Mouse (Mus musculus) kidney, adult 18-20 months (tissue): ENCODE results near the gene Ric8b.

Experiments
- DNase-seq: peaks from one replicate; pipeline ENCODE4 v3.0.0; 2021

The Ric8b gene

GRCm38 (mm10) chr10:84916810-84917730 is at the start of gene Ric8b:
Gene Ric8b (plus strand): TSS chr10:84917616.
- peak; percentile 99 for DNase-seq

- no peak for DNase-seq
These were observed 46.1 kb upstream of the Ric8b start for GRCm38 (mm10) chr10:84871285-84871684.

GRCm38 (mm10) chr10:84871921-84872320 is 45.5 kb upstream of the Ric8b start:
- no peak for DNase-seq

- no peak for DNase-seq
These were observed 37.4 kb upstream of the Ric8b start for GRCm38 (mm10) chr10:84879823-84880571.

- no peak for DNase-seq
These were observed 34.9 kb upstream of the Ric8b start for GRCm38 (mm10) chr10:84882528-84882927.

- DNase-seq = no peak
These were observed 32.0 kb upstream of the Ric8b start for GRCm38 (mm10) chr10:84885341-84885884.

GRCm38 (mm10) chr10:84886221-84886627 is 31.2 kb upstream of the Ric8b start:
- peak; percentile 64 for DNase-seq

GRCm38 (mm10) chr10:84886785-84887184 is 30.6 kb upstream of the Ric8b start:
- peak; percentile 46 for DNase-seq

GRCm38 (mm10) chr10:84889096-84889846 is 28.1 kb upstream of the Ric8b start:
- no peak for DNase-seq

GRCm38 (mm10) chr10:84895810-84896358 is 21.5 kb upstream of the Ric8b start:
- DNase-seq = no peak

- DNase-seq = no peak
These were observed 20.2 kb upstream of the Ric8b start for GRCm38 (mm10) chr10:84896941-84897930.

- no peak for DNase-seq
These were observed 19.1 kb upstream of the Ric8b start for GRCm38 (mm10) chr10:84898144-84898979.

- DNase-seq = no peak
These were observed 15.7 kb upstream of the Ric8b start for GRCm38 (mm10) chr10:84901676-84902075.

GRCm38 (mm10) chr10:84902213-84902612 is 15.2 kb upstream of the Ric8b start:
- no peak for DNase-seq

- DNase-seq = no peak
These were observed 14.1 kb upstream of the Ric8b start for GRCm38 (mm10) chr10:84903307-84903706.

GRCm38 (mm10) chr10:84903742-84904141 is 13.7 kb upstream of the Ric8b start:
- DNase-seq = no peak

- DNase-seq = no peak
These were observed 10.5 kb upstream of the Ric8b start for GRCm38 (mm10) chr10:84906895-84907294.

- no peak for DNase-seq
These were observed 9.4 kb upstream of the Ric8b start for GRCm38 (mm10) chr10:84908006-84908405.

GRCm38 (mm10) chr10:84908471-84908870 is 8.9 kb upstream of the Ric8b start:
- no peak for DNase-seq
